Comparison of ENCODE assay signal across 15 mouse cellular contexts in the genomic region with DNA sequence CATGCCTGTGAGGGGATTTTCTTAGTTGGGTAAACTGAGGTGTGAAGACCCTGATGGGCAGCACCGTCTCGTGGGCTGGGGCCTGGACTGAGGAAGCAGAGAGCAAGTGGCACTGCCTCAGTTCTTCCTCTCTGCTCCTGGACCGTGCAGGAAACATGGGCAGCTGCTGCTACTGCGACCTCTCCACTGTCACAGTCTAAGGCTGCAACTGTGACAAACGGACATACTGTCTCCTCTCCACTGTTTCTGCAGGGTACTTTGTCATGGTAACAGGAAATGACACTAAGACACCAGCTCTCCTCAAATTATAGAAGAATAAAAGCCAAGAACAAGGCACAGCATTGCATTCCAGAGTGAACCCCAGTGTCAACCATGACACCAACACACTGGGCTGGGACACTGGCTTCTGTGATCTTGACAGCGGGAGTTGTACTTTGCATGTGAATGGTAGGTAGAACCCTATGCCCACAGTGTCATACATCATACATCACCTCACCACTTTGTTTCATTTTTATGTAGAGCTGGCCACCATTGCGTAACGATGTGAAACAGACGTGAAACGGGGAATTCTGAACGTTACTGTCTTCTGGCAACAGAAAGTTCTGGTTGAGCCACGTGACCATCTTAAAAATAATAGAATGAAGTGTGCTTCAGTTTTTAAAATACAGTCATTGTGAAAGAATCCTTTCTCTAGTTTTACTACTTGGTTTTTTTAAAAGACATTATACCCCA.
"Had no signal": no experiment of that assay in that cellular context is flagged by ENCODE, and none has a peak within 500 bp of the region (broad histone marks: within the 10 kb centered on the region; RNA-seq: fewer than 3 reads in every experiment).

No protein-coding gene starts in this region.

- H3K27ac ChIP-seq: left cerebral cortex, adult 2 months; limb, embryonic 10.5 days; liver, embryonic 15.5 days; midbrain, embryonic 13.5 days; neural tube, embryonic 13.5 days had no signal

- H3K36me3 ChIP-seq: limb, embryonic 10.5 days; liver, embryonic 15.5 days had no signal

- H3K4me3 ChIP-seq: left cerebral cortex, adult 2 months; limb, embryonic 10.5 days; liver, embryonic 15.5 days; midbrain, embryonic 13.5 days; neural tube, embryonic 13.5 days had no signal

- H3K4me1 ChIP-seq: limb, embryonic 10.5 days; liver, embryonic 15.5 days; midbrain, embryonic 13.5 days; neural tube, embryonic 13.5 days had no signal

- DNase-seq: kidney, postnatal 10 days; lung, adult 2 months; lung, postnatal 4 days; retina, postnatal 1 day; right cerebral cortex, postnatal 4 days; spleen, adult 18-20 months; thymus, adult 18-20 months; thymus, postnatal 14 days had no signal

- ATAC-seq: lung, postnatal 0 days; midbrain, embryonic 13.5 days had no signal

- H3K27me3 ChIP-seq: liver, embryonic 15.5 days; midbrain, embryonic 13.5 days; neural tube, embryonic 13.5 days had no signal

- H3K4me2 ChIP-seq: liver, embryonic 11.5 days; liver, embryonic 15.5 days; midbrain, embryonic 13.5 days; neural tube, embryonic 13.5 days had no signal

- H3K9me3 ChIP-seq: limb, embryonic 10.5 days; liver, embryonic 15.5 days; midbrain, embryonic 13.5 days; neural tube, embryonic 13.5 days had no signal

- H3K9ac ChIP-seq: liver, embryonic 15.5 days; midbrain, embryonic 13.5 days; neural tube, embryonic 13.5 days had no signal
